Mouse (Mus musculus) liver, adult (tissue): ENCODE measurements around the gene Abcd1.

Source experiments
- GATA4 ChIP-seq: IDR thresholded peaks from 2 replicates; pipeline ENCODE4 v1.6.1; 2014; ENCODE audit warnings: mild to moderate bottlenecking, low read length; ENCODE audit not compliant: insufficient replicate concordance

The Abcd1 gene

DNA sequence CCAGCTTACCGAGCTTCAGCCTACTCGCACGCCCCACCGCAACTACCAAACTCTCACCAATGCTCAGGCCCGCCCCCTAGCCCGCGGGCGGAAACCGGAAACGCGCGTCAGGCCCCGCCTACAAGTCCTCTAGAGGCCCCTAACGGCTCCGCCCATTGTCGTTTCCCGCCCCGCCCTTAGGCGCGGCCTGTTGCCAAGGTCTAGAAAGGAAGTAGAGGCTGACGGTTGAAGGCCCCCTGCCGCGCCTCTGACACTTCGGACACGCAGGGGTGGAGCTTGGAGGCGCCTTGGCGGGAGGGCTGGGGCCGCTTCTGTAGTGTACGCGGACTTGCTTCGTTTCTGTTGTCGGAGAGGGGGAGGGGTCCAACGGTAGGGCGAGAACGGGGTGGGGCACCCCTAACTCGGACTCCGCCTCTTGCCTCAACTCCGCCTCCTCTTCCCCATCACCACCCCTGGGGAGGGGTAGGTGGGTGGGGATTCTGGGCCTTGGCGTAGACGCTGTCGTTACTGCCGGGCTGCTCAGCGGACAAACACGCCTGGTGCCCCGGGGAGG, at the start of gene Abcd1, which contains the start of gene Bcap31:
Gene Abcd1, plus strand, starts transcription at position 489 of the 553 bp plus-strand sequence.
Gene Bcap31, minus strand, starts transcription at position 67 of the 553 bp plus-strand sequence.
- no peak for TF ChIP-seq GATA4

DNA sequence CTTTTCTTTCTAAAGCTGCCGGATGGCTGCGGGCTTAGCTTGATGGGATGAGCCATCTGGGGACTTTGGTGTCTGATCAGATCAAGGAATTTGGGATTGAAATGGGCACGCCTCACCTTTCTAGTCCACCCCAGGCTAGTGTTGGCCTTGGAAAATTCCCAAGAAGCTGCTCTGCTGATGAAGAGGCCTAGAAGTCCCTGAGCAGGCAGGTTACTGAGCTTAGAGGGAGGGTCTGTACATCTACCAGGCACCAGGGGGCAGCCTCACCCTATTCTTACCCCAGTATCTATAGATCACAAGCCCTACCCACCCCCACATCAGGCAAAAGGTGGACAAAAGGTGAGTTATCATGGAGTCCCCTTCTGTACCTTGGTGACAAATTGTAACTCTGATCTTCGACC, 44.4 kb upstream of the Abcd1 start:
- TF ChIP-seq GATA4 = no peak

DNA sequence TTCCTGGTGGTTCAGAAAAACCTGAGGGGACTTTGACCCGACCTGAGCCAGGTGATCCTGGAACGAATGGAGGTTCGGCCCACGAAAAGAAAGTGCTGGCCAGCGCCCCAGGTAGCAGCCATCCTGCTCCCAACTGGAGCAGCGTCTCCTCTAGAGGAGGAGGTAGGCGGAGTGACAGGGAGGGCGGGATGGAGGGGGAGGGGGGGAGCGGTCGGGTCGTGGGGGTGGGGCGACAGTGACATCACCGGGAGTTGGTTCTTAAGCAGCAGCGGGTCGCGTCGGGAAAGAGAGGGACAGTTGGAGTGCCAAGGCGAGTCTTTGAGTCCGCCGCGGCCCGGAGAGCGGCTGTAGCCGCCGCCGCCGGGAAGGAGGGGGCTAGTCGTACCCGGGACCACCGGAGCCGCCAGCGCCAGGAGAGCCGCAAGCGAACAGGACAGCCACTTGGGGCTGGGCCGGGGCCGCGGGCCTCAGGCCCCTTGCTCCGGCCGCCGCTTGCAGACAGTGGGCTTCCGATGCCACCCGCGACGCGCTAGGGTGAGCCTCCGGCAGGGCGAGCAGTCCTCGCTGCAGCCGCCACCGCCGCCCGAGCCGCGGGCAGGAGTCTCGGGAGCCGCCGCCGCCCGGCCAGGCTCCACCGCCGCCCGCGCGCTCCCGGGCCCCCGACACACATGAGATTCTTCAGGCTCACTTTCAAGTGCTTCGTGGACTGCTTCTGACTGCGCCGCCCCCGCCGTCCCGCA, 43.3 kb upstream of the Abcd1 start, which contains the start of gene Slc6a8:
Gene Slc6a8, plus strand, starts transcription at position 272 of the 740 bp plus-strand sequence.
- TF ChIP-seq GATA4 = no peak

DNA sequence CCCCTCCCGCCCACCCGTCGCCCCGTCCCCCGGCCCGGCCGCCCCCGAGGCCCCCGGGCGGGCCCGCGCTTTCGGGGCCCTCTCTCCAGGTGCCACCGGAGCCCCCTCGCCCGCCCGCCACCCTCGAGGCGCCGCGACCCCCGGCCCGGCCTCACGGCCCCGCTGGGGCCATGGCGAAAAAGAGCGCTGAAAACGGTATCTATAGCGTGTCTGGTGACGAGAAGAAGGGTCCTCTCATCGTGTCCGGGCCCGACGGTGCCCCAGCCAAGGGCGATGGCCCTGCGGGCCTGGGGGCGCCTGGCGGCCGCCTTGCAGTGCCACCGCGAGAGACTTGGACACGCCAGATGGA, 42.8 kb upstream of the Abcd1 start:
- no peak for TF ChIP-seq GATA4

DNA sequence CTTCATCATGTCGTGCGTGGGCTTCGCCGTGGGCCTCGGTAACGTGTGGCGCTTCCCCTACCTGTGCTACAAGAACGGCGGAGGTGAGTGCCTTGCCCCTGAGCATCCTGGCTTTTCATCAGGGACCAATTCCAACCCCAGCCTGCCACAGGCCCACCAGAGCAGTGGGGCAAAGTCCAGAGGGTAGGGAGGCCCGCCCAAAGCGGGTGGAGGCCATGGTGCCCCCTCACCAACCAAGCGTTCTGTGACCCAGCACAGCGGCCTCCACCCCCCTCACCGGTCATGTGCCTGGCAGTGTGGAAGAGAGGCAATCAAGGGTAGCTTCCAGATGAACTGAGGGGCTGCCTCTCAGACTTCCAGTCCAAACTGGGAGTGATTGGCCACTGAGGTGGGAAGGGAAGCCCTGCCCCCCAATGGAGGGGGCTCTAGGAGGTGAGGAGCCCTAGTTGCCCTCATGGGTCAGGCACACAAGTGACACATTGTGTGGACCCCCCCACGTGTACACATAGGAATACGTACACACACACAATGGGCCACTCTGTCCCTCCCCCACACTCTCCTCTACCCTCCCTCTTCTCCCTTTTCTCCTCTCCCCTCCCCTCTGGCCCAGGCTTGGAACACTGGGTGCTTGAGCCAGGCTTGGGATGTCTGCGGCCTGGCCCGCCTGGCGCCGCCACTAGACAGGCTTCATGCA, 42.3 kb upstream of the Abcd1 start:
- no peak for TF ChIP-seq GATA4

DNA sequence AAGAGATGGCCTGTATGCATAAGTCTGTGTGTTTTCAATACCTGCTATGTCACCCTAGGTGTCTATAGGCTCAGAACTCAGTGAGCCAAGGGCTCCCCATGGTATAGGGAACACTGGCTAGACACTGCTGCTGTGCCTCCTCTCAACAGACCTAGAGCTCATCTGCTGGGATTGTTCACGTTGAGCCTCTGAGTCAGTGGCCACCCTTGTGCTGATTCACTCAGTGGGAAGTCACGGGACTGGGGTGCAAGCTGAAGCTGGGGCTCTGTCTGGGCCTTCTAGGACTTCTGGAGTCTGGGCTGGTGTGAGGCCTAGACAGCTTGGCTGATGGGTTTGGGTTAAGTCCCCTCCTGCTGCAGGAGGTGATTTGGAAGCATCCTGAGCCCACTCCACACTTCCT, 41.2 kb upstream of the Abcd1 start:
- TF ChIP-seq GATA4 = no peak

DNA sequence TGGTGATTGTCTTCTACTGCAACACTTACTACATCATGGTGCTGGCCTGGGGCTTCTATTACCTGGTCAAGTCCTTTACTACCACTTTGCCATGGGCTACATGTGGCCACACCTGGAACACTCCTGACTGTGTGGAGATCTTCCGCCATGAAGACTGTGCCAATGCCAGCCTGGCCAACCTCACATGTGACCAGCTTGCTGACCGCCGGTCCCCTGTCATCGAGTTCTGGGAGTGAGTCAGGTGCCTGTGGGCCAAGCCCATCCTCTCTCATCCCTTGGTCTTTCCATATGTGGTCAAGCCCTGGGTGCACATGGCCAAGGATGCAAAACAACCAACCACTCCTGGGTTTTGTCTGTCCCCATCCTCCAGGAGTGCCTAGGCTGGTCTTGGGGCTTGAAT, 39.7 kb upstream of the Abcd1 start:
- TF ChIP-seq GATA4 = no peak

DNA sequence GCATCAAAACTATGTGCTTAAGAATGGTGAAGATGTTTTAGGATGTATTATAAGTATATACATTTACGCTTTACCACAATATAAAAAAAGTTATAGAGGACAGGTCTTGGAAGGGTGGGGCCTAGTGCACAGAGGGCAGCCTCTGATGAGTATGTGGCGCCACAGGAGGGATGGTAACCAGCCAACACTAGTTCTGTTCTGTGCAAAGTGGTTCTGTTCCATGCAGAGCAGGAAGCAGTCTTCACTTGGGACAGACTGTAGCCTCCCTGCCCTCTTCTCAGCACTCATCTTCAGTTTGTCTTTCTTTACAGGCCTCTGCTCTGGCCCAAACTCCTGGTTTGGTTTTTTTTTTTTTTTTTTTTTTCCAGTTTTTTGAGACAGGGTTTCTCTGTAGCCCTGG, 32.2 kb upstream of the Abcd1 start:
- TF ChIP-seq GATA4 = no peak

DNA sequence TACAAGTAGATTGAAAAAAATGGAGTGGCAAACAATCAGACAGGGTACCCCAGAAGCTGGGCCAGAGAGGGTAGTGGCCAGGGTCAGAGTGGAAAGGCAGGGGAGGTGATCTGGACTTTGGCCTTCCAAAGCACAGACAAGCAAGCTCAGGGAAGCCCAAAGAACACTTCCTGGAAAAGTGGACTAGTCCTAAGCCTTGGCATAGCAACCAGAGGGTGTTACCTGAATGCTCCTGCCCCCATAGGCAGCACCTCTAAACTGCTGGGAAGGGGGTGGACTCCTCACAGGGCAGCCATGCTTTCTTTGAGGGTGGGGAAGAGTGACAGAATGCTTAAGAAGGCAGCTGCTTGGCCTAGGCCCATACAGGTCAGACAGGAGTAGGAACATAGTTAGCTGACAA, 31.4 kb upstream of the Abcd1 start:
- TF ChIP-seq GATA4 = no peak

DNA sequence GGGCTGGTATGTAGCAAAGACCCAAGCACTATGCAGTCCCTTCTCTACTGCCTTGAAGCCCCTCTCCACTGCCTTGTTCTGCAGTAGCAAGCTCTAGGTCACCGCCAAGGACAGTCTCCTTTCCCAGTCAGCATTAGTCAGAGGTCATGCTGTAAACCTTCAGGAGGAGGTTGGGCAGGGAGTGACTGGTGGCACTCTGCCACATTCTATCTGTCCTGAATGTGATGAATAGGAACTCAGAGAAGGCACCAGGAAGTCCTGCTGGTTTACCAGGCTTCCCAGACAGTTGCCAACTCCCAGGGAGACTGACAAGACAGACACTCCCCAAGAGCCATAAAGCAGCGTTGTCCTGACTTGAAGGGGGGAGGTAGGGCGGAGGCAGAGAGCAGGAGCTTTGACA, 30.8 kb upstream of the Abcd1 start:
- TF ChIP-seq GATA4 = no peak

DNA sequence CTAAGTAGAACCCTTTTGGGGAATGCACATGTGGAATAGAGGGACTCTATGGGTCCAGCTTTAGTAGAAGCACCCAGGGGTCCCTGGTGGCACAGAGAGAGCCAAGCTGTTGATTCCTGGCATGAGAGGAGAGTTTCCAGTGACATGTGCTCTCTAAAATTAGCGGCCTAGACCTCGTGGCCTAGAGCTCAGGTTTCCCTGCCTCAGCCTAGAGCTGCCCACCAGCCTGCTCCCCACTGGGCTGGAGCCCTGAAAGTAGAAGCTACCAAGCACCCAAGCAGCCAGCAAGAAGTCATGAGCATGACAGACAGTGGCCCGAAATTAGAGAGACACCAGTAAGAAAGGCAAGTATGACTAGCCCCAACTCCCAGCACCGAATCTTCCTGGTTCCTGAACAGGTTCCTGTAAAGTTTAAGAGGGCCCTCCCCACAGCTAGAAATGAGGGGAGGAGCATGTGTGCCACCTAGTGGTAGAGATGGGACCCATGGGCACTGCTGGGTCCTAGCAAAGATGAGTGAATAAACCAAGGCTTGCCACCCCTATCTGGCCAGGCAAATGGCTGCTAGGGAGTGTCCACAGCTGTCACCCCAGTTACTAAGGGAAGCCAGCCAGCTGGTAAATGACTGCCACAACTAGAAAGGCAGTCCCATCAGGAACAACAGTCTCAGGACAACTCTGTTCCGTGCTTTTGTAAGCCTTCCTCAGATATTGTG, 25.3 kb upstream of the Abcd1 start:
- TF ChIP-seq GATA4 = no peak

DNA sequence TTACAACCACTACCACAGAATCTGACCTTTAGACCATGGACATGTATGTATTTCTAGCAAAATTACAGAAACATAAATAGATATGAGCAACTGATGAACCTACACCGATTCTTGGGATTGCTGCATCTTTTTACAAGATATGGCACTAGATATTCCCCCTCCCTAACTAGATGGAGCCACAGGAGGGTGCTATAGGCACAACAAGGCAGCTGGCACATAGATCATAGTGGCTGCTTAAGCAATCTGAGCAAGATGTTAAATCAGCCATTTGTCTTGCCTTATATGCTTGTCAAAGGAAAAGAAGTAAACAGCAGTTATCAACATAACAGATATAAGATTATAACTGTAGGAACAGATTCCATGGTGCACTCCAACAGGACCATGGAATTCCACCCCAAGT, 15.9 kb upstream of the Abcd1 start:
- TF ChIP-seq GATA4 = no peak

DNA sequence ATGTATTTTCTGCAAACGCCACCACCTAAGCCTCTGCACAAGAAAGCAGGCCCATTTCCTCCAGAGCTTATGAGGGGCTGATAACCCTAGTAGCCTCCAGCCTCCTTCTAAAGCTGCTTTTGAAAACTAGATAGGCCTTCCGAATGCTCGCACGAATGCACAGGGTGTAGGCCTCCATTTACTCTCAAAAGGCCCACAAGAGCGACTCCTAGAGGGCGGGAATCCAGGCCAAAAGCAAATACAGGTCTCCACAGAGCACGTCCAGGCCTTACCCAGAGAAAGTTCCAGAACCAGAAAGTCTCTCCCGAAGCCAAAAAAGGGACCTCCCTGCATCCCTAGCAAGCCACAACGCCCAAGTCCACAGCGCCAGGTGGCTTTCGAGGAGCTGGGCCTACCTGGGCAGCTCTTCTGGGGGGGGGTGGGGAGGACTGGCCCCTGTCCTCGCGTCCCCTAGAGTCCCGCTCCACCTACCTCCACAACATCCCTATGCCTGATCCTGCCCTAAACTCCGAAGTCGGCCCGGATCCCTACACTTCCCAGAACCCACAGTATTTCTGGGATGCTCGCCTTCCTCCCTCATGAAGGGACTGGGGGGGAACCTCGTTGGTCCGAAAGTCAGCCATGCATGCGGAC, 805 bp upstream of the Abcd1 start:
- TF ChIP-seq GATA4 = no peak

DNA sequence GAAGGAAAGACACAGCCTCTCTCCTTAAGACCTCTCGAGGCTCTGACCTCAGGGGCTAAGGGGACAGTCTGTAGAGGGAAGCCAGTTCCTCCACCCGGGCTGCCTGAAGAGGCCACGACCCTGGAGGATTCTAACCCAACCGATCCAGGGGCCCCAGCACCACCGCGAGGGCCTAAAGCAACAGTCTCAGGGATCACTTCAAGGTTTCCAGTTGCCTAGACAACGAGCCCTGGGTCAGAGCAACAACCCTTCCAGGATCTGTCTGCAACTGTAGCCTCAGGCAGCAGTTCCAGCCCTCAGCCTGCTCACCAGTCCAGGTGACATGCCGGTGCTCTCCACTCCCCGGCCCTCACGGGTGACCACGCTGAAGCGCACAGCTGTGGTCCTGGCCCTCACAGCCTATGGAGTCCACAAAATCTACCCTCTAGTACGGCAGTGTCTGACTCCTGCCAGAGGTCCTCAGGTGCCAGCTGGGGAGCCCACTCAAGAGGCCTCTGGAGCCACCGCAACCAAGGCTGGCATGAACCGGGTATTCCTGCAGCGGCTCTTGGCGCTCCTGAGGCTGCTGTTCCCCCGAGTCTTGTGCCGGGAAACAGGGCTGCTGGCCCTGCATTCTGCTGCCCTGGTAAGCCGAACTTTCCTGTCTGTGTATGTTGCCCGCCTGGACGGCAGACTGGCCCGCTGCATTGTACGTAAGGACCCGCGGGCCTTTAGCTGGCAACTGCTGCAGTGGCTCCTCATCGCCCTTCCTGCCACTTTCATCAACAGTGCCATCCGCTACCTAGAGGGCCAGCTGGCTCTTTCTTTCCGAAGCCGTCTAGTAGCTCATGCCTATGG, 530 bp downstream of the Abcd1 start:
- no peak for TF ChIP-seq GATA4
